Mouse (Mus musculus) embryo, embryonic 10.5 days (tissue): ENCODE results near the gene Man2a2.

ENCODE experiments used
- DNase-seq: peaks from one replicate; pipeline ENCODE4 v3.0.0-alpha.2; 2015; ENCODE audit warnings: low spot score

Gene Man2a2

DNA sequence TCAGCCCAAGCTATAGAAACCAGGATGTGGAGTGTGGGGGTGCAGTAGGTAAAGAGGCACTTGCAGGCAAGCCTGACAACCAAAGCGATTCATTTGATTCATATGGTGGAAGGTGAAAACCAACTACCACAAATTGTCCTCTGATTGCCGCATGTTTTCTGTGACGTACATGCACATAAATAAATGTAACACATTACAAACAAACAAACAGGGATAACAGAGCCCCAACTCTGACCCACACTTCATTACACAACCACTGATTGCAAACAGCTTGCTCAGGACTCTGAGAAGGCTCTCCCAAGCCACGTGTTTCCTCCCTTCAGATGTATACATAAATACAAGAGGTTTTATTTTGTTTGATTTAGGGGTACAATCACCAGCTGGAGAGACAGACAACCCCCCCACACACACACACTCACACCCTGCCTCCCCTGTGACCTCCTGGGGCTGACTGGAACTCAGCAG lies 1.2 kb downstream of the Man2a2 start:
- DNase-seq = no peak

DNA sequence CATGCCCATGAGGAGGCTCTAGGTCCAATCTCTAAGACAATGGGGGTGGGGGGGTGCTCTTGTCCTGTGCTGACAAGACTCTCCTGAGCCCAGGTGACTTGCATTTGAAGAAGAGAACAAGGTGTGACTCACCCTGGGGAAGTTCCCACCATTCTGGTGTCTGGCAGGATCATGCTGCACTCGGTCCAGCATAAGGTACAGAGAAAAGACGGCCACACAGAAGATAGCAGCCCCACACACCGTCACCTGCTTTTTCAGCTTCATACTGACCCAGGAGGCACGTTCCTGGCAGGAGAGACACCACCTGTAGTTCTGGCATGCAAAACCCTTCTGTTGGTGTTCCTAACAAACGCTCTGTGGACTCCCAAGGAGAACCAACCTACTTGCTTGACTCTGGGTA lies 1.7 kb downstream of the Man2a2 start:
- DNase-seq = no peak

DNA sequence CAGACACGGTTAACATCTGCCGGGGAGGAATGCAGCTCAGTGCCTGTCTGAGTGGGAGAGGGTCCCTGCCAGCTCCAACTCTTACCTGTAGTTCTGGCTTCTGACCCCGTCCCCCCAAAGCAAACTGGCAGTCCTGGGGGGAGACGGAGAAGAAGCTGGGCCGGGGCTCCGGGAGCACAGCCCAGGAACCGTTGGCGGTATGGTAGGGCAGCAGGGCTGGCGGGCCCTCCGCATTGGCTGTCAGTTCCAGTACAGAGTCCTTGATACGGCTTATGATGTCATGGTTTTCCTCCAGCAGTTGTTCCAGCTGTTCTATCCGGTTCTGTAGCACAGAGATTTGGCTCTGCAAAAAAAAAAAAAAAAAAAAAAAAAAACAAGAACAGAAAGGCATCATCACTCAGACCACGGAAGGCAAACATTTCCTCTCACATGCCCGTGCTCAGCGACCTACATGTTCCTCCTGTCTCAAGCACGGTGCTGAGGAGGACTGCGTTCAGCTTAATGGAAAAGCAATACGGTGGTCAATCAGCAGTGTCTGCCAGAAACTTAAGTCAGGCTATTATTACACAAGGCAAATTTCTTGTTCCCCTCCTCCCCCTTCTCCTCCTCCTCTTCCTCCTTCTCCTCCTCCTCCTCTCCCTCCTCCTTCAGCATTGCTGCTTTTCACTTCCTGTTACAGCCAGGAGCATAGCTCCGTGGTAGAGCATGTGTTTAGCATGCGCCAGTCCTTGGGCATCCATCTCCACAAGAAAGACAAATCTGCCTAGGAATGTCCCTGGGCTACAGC lies 2.3 kb downstream of the Man2a2 start:
- DNase-seq = no peak

DNA sequence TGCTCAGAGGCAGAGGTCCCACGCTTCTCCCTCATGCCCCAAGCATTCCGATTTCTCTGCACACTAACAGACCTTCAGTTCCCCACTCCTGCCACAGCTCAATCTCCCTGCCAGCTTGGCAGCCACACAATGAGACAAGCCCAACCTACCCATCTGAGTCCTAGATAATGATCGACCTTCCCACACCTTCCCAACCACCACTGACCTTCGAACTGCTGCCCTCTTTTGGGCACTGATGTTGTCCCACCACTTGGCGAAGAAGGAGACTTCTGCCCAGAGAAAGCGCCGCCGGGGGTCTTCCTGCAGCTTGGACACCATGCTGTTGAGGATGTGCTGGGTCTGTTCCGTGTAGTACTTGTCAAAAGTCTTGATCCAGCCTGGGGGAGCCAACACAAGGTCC lies 3.2 kb downstream of the Man2a2 start:
- DNase-seq = no peak

DNA sequence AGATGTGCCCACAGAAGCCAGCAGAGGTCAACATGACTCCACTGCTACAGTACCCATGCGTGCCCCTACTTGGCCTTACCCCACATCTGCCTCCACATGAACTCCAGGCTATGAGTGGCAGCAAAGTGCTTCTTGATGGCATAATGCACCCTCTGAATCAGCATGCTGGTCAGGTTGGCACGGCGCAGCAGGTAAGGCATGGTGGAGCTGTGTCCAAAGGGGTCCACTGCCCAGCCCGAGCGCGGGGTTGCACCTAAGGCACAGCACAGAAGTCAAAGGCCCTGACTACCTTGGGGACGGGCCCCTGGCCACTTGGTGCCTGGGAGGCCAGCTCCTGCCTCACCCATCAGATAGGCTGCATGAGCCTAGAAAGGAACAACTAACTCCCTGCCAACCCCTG lies 3.9 kb downstream of the Man2a2 start:
- DNase-seq = no peak

DNA sequence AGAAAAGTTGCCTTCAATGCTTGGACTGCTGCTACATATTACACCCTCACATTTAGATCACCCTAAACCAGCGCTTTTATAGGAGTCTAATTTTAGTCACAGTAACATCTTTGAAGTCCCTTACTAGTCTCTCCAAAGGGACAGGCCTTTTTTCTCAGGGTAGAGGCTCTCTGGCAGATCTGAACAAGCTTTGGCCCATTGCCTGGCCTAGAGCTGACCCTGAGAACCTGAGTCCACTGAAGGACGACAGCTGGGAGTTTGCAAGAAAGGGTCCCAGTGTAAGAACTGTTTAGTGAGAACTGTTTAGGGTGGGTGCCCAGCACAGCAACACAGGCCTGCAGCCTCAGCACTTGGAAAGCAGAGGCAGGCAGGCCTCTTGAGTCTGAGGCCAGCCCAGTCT lies 5.4 kb downstream of the Man2a2 start:
- no peak for DNase-seq

DNA sequence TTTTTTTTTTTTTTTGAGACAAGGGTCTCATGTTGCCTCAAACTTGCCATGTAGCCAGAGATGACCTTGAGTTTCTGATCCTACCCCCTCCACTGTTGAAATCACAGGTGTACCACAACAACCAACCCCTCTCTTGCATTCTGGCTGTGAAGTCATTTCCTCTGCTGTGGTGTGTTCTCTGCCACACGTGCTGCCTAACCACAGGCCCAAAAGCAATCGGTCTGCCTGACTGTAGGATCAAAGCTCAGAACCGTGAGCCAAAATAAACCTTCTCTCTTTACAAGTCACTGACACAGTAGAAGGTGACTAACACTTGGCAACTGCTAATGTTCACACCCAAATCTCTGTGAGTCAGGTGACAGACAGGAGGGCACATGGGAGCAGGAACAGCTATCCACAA lies 10.7 kb downstream of the Man2a2 start:
- DNase-seq = no peak

DNA sequence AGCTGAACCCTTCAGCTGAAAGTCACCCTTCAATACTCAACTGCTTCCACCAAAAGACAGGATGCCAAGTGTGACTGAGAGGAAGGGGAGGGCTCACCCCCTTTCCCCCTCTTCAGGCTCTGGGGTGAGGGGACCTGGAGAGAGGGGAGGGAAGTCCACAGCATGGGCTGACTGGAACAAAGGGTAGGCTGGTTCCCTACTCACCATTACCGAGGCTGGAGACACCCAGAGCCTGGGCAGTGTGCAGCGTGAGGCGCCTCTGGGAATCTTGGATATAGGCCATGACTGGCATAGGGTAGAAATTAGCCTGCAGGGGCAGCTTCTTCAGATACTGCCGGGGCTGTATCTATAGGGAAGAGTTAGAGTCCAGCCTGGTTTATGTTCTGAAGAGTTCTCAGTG lies 13.1 kb downstream of the Man2a2 start:
- DNase-seq = no peak

DNA sequence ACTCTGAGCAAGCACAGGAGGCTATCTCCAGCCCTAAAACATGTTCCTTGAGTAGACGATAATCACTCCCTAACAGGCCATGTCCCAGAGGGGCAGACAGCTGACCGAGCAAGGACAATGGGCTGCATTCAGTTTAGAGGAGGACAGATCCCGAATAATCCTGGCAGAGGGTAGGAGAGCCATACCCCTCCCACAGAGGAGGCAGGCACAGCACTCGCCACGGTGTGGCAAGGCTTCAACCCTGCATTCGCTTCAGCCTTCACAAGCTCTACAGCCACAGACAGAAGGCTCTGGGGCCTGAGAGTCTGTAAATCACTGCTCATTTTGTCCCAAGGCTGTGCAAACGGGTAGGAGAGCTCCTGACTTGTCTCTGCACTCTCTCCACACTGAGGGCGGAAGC lies 14.0 kb downstream of the Man2a2 start:
- DNase-seq = peak; percentile 53

DNA sequence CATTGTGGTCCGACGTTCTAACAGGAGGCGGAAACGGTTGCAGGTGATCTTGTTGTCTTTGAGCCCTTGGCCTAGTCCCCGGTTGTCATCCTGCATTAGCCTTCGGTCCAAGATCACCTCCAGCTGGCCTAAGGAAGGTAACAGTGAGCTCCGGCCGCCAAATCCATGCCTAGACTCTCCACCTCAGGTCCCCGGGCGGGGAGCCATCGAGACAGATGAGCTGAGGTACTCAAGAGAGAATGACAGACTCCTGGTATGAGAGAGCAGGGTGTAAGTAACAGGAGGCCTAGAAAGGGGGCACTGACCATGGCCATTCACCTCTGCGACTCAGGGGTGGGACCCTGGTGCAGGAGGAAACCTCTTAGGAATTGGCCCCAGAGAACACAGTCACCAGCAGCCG lies 14.8 kb downstream of the Man2a2 start:
- no peak for DNase-seq

DNA sequence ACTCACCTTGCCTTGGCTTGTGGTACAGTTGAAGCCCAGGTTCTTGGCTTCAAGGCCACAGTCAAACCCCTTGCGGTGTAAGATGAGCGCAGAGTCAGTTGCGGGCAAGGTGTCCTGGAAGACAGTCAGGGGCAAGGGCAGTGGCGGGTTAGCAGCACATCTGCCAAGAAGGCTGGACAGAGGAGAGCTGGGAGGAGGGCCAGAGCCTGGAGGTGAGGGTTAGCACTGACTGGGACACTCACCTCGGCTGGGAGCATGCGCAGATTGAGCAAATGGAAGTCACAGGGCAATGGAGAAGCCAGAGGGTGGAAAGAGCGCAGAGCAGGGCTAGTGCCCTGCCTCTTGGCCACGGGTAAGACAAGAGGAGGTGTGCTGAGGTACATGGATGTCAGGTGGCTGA lies 18.3 kb downstream of the Man2a2 start:
- no peak for DNase-seq

DNA sequence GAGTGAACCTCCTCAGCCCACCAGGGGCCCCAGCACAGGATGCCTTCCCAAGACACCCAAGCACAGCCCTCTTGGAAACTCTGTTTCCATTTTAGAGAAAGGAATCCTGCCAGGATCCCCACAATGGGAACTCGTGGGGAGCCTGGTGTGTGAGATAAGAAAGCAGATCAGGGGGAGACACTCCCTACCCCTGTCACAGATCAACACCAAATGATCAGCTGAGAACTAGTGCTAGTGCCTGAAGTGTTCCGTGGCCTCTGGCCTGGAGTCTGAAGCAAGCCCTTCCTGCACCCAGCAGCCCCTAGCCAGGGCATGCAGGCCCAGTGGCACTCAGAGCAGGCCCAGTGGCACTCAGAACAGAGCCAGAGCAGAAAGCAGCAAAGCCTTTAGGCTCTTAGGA lies 20.4 kb downstream of the Man2a2 start:
- DNase-seq = no peak

DNA sequence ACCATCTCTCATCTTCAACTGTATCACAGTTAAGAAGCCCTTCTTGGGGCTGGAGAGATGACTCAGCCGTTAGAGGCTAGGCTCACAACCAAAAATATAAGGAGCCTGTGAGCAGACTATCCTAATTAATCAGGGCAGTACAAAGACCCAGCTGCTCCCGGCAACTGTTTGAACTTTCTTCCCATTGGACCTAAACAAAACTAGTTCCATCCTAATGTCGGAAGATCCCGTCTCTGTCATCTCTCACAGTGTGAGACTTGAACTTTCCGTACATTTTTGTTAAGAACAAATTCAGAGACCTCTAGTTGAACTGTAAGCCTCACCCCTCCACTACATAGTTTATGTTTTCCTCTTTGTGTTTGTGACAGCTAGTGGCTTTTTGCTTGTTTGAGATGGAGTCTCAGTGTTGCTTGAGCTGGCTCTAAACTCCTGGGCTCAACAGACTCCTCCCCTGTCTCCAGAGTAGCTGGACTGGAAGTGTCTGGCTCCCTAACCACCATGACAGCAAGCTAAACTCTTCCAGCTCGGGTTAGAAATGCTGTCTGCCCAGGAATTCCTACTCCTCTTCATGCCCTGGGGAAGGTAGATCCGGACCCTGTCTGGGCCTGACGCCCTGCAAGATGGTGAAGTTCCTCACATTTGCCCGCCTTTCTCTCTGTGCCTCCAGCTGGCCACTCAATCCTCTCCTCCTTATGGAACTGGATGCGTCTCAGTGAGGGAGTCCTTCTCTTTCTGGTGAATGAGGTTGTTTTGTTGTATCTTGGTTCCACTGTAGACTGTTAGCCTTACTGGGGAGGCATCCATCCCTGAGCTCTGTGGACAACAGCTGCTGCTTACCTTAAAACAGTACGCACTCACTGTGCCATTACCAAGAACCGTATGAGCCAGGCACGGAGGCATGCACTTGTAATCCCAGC lies 23.2 kb downstream of the Man2a2 start:
- DNase-seq = no peak

DNA sequence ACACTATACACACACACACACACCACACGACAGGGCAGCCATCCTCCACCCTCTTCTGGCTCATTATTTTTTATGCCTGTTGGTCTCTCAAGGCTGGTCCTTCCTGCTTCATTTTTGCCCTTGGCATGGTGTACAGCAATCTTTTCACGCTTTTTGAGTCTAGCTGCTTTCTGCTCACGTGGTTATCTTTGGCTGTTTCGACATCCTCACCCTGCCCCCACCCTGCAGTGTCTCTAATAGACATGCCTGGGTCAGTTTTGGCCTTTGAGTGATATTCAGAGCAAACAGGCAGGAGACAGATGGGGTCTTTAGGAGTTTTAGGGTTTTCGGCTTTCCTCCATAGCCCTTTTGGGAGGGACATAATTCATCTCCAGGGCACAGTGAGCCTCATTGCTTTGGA lies 24.3 kb downstream of the Man2a2 start:
- no peak for DNase-seq

DNA sequence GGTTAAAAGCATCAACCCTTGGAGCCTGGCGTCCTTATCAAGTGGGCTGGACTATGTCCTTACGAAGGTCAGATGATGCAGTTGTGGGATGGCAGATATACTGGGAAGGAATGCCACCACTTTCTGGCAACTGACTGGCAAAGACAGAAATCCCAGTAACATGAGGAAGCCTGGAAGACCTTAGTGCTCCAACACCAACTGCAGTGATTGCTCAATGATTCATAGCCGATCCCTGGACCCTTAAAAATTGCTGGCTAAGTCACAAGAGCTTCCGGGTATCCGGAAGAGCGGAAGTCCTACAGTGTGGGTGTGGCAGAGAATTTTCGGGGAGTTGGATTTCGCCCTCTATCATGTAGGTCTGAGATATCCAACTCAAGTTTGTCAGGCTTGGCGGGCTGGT lies 25.0 kb downstream of the Man2a2 start:
- no peak for DNase-seq

DNA sequence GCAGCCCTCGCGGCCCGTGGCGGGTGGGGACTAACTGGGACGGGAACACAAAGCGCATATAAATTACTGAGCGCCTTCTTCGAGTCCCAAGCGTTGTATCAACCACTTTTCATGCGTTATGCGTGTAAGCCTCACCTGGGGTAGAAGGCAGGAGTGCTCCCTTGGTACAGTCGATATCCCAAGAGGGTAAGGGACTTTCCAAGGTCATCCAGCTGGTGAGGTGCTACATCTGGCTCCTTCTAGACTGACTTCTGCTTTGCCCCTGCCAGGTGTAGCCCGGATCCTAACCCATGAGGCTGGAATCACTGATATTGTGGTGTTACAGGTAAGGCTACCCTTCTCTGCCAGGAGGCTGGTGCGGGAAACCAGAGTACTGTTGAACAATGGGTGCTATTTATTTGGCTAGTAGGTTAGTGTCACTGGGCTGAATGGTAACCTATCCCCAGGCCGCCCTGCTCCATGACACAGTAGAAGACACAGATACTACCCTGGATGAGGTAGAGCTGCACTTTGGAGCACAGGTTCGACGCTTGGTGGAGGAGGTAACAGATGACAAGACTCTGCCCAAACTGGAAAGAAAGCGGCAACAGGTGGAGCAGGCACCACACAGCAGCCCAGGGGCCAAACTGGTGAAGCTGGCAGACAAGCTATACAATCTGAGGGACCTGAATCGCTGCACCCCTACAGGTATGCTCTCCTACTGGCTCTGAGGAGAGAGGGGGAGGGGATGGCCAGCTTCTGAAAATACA lies 27.7 kb downstream of the Man2a2 start:
- no peak for DNase-seq

DNA sequence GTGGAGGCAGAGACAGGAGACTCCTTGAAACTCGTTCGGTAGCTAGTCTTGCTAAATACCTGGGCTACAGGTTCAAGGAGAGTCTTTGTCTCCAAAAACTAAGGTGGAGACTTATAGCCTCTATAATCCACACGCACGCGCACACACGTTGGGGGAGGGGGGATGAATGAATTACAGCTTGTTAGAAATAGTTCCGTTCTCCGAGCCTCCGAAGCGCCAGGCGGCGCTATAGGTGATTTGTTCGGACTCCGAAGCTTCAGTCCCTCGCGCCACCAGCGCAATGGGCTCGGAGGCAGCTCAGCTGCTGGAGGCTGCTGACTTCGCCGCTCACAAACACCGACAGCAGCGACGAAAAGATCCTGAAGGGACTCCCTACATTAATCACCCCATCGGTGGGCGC lies 28.3 kb downstream of the Man2a2 start, which contains the start of gene Hddc3:
Hddc3 (plus strand) TSS at position 247 of the 400 bp plus-strand sequence.
- peak; percentile 98 for DNase-seq

DNA sequence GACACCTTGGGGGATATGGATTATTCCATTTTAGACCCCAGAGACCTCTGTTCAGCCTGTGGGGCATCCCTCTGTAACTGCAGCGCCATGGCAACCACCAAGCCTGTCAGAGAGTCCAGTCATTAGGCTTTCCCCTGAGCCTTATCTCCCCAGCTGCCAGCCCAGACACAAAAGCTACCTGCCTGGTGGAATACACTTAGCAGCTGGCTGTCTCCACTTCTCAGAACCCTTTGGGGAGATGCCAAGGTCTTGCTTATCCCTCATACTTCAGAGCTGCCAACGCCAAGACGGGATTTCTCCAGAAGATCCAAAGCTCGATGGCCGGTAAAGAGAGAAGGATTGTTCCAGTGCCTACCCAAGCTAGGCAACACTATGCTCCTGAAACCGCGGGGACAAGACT lies 29.4 kb downstream of the Man2a2 start:
- no peak for DNase-seq

DNA sequence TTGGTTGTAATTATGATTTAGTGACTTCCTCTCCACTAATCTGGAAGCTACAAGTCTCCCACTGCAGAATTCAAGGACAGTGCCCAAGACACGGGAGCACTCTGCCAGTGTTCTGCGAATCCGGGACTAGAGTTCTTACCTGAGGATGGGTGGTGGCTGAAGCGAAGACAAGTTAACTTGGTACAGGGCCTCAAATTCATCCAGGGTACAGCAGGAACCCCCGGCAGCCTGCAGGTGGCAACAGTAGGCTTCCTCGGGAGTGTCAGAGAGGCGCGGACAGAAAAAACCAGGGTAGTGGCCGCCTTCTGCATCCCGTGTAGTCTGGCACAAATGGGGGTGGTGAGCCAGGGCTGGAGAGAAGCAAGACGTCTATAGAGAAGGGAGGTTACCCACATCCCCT lies 30.4 kb downstream of the Man2a2 start, which contains the start of gene Unc45a:
Unc45a (minus strand) TSS at position 213 of the 400 bp plus-strand sequence.
- peak; percentile 86 for DNase-seq

DNA sequence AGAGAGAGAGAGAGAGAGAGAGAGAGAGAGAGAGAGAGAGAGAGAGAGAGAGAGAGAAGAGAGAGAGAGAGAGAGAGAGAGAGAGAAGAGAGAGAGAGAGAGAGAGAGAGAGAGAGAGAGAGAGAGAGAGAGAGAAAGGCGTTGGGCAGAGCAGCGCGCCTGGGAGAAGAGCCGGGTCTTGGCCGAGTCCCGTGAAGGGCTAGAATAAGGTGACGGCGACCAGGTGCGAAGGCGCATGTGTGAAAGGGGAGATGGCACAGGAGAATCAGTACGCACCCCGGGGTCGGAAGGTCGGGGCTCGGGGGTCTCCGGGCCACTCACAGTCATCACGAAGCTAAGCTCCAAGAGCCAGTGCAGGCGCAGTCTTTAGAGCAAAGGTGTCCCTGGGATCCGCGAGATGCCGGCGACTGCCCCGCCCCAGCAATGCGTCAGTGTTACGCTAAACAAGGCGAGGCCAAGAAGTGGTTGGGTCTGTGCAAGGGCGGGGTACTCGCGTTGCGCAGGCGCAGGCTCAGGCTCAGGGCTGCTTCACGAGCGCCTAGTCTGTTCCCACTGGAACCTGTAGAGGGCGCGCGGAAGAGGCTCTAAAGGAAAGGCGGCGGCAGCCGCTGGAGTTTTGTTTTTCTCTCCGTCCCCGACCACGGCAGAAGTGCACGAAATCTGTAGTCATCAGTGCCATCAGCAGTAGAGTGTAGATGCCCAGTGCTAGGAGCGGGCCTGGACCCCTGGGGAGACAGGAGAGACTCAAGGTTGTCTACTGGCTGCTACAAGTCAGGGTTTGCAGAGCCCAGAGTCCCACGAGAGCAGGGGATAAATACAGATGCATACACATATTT lies 31.2 kb downstream of the Man2a2 start:
- DNase-seq = peak; percentile 99

DNA sequence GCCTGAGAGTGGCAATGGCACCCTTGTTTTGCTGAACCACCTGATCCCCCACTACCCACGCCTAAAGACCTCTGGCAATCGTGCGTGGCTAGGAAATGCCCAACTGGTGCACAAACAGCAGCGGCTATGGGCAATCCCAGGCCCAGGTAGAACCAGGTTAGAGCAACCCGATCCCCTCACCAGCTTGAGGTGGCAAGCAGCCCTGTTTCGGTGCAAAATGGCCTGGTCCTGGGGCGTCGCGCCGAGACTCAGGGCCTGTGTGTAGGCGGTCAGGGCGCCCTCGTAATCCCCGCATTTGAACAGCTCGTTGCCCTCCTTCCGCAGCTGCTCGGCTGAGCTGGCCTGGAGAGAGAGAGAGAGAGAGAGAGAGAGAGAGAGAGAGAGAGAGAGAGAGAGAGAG lies 31.8 kb downstream of the Man2a2 start:
- peak; percentile 40 for DNase-seq
